ENCODE assay signal across 21 mouse cellular contexts in genomic region chr17:48795773-48796172, GRCm38 (mm10).
DNase-seq lines count a peak whose midpoint lies in the region; ATAC-seq and TF ChIP-seq lines count a peak whose summit lies in the region.
"Had no signal": no experiment of that assay in that cellular context is flagged by ENCODE, and none has a peak within 500 bp of the region (broad histone marks: within the 10 kb centered on the region; RNA-seq: fewer than 3 reads in every experiment).

No protein-coding gene starts in this region.

- no peak overlapping the region for H3K4me2 ChIP-seq in hindbrain, postnatal 0 days (ENCODE audit: low read depth, low read length)
- no peak overlapping the region for H3K4me2 ChIP-seq in hindbrain, embryonic 13.5 days
- H3K4me2 ChIP-seq: embryonic facial prominence, embryonic 12.5 days; forebrain, embryonic 15.5 days; heart, embryonic 11.5 days; heart, embryonic 15.5 days; hindbrain, embryonic 15.5 days had no signal

- no peak for TF ChIP-seq CTCF in hindbrain, postnatal 0 days (IDR thresholded peaks at IDR 0.05; ENCODE audit: low read depth)

- H3K9me3 ChIP-seq in hindbrain, postnatal 0 days (ENCODE audit: low read length), result no peaks in the 10 kb centered on the region
- no peaks in the 10 kb centered on the region for H3K9me3 ChIP-seq in hindbrain, embryonic 13.5 days
- H3K9me3 ChIP-seq: embryonic facial prominence, embryonic 12.5 days; forebrain, embryonic 15.5 days; heart, embryonic 15.5 days; hindbrain, embryonic 15.5 days had no signal

- WGBS in hindbrain, postnatal 0 days, result 61% methylated on average over 5 of the region's 5 CpGs
- 91% methylated on average over 5 of the region's 5 CpGs for WGBS in hindbrain, embryonic 13.5 days

- no peaks in the 10 kb centered on the region for H3K27me3 ChIP-seq in hindbrain, postnatal 0 days (ENCODE audit: insufficient read depth, low read length)
- H3K27me3 ChIP-seq in hindbrain, embryonic 13.5 days, result no peaks in the 10 kb centered on the region
- H3K27me3 ChIP-seq: CH12.LX; embryonic facial prominence, embryonic 12.5 days; forebrain, embryonic 15.5 days; heart, embryonic 15.5 days; hindbrain, embryonic 15.5 days; Patski had no signal

- intact Hi-C loops in gastrocnemius, postnatal 36 days (cut with DNase I), result no loop called here

- ATAC-seq in hindbrain, postnatal 0 days, result 0 out of 2 replicates have a peak, but pooled peaks have one; percentile 53
- ATAC-seq in hindbrain, embryonic 13.5 days (ENCODE audit: low FRiP score), result no peak
- ATAC-seq: forebrain, embryonic 15.5 days; Patski had no signal

- H3K9ac ChIP-seq in hindbrain, postnatal 0 days (replicated peaks; ENCODE audit: low read length), result no peak overlapping the region
- no peak overlapping the region for H3K9ac ChIP-seq in hindbrain, embryonic 13.5 days
- H3K9ac ChIP-seq: embryonic facial prominence, embryonic 12.5 days; forebrain, embryonic 15.5 days; heart, embryonic 15.5 days; hindbrain, embryonic 15.5 days had no signal

- no peak overlapping the region for H3K4me3 ChIP-seq in hindbrain, postnatal 0 days (ENCODE audit: low read length)
- no peak overlapping the region for H3K4me3 ChIP-seq in hindbrain, embryonic 13.5 days
- H3K4me3 ChIP-seq: embryonic facial prominence, embryonic 12.5 days; forebrain, embryonic 15.5 days; heart, adult 2 months; heart, embryonic 15.5 days; hindbrain, embryonic 15.5 days had no signal

- no peak for DNase-seq in hindbrain, postnatal 0 days (ENCODE audit: low spot score)
- DNase-seq in cerebellum, adult 11-12 months, result peak; percentile 25
- peak; percentile 28 for DNase-seq in cerebellum, adult 9-10 months
- peak; percentile 43 to 65 for DNase-seq in cerebellum, postnatal 25 days
- no peak for DNase-seq in frontal cortex, postnatal 25 days (ENCODE audit: low spot score in 2 of 2)
- DNase-seq in ovary, adult 18-20 months (ENCODE audit: low spot score), result no peak
- DNase-seq in gastrocnemius, postnatal 36 days, result no peak
- DNase-seq: adrenal gland, adult 2 months; adrenal gland, postnatal 36 days; gastrocnemius, postnatal 10 days; heart, adult 2 months; heart, postnatal 14 days; kidney, adult 18-20 months had no signal

- H3K4me1 ChIP-seq in hindbrain, postnatal 0 days (ENCODE audit: insufficient read depth, low read length), result peaks cover 3% of the 10 kb centered on the region; the same call in 1 of the 2 replicates
- peaks cover 11% of the 10 kb centered on the region for H3K4me1 ChIP-seq in hindbrain, embryonic 13.5 days (replicated peaks)
- H3K4me1 ChIP-seq: embryonic facial prominence, embryonic 12.5 days; forebrain, embryonic 15.5 days; heart, embryonic 15.5 days had no signal

- H3K27ac ChIP-seq in hindbrain, postnatal 0 days, result no peak overlapping the region
- no peak overlapping the region for H3K27ac ChIP-seq in hindbrain, embryonic 13.5 days
- H3K27ac ChIP-seq: embryonic facial prominence, embryonic 12.5 days; forebrain, embryonic 15.5 days; heart, adult 2 months; heart, embryonic 15.5 days; hindbrain, embryonic 15.5 days had no signal

- no peaks in the 10 kb centered on the region for H3K36me3 ChIP-seq in hindbrain, postnatal 0 days (ENCODE audit: insufficient read depth, low read length)
- no peaks in the 10 kb centered on the region for H3K36me3 ChIP-seq in hindbrain, embryonic 13.5 days
- H3K36me3 ChIP-seq: embryonic facial prominence, embryonic 12.5 days; forebrain, embryonic 15.5 days; heart, embryonic 15.5 days; hindbrain, embryonic 15.5 days had no signal

Comparison
In these comparisons a context has a peak if more than half of its experiments do, and no peak if none do; other contexts are left out.
1. DNase-seq: peak in cerebellum, adult 11-12 months (single experiment), cerebellum, adult 9-10 months (single experiment) and cerebellum, postnatal 25 days (2 of 2); none in hindbrain, postnatal 0 days (single experiment), frontal cortex, postnatal 25 days (0 of 2), ovary, adult 18-20 months (single experiment) and gastrocnemius, postnatal 36 days (0 of 2).